In the genomic region with DNA sequence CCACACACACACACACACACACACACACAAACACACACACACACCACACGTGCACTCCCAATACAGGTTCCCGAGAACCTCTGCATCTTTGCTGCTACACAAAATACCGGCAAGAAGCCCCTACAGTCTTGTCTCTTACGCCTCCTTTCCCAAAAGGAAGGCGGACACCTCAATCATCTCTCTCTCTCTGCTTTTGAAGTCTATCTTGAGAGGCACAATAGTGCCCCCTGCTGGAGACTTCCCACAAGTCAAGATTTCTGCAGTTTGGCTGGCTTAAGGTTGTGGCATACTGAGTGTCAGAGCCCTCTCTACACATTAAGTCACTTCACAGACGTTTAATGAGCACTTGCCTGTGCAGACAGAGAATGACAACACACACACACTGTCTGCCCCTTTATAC, we compare ENCODE assay signal across 8 mouse cellular contexts. TPM values are rescaled to one million over a fixed set of nuclear protein-coding genes. Genes with fewer than 3 reads are reported as not detected.
DNase-seq lines count a peak whose midpoint lies in the region; ATAC-seq and TF ChIP-seq lines count a peak whose summit lies in the region.

No protein-coding gene starts in this region.

- peak; percentile 98 for DNase-seq in 3T3-L1 (ENCODE audit: low read depth, low spot score)
- DNase-seq in adrenal gland, adult 18-20 months (ENCODE audit: low spot score in 2 of 2), result peak; percentile 82 to 88
- peak; percentile 81 for DNase-seq in embryo, embryonic 11.5 days (ENCODE audit: low read depth, low spot score)
- peak; percentile 61 to 77 for DNase-seq in gastrocnemius, postnatal 4 days (ENCODE audit: low spot score in 2 of 2)
- peak; percentile 63 to 90 for DNase-seq in kidney, adult 8-10 months
- peak; percentile 81 for DNase-seq in limb, embryonic 14.5 days (ENCODE audit: low spot score)
- peak; percentile 89 for DNase-seq in naive thymus-derived CD4-positive, alpha-beta T cell, adult 2 months (ENCODE audit: low read depth)

- H3K27me3 ChIP-seq in limb, embryonic 14.5 days (ENCODE audit: control insufficient read depth, insufficient read depth, low read length), result no peaks in the 10 kb centered on the region
- no peaks in the 10 kb centered on the region for H3K27me3 ChIP-seq in stomach, embryonic 16.5 days (ENCODE audit: control insufficient read depth, insufficient read depth, low read length)

- 5% methylated on average over 6 of the region's 6 CpGs for WGBS in limb, embryonic 14.5 days
- WGBS in stomach, embryonic 16.5 days, result 7% methylated on average over 6 of the region's 6 CpGs

- no peak overlapping the region for H3K9ac ChIP-seq in limb, embryonic 14.5 days (ENCODE audit: low read depth, low read length, severe bottlenecking)
- no peak overlapping the region for H3K9ac ChIP-seq in stomach, embryonic 16.5 days (ENCODE audit: low read length)

- no peaks in the 10 kb centered on the region for H3K4me1 ChIP-seq in limb, embryonic 14.5 days (ENCODE audit: control insufficient read depth, insufficient read depth, low read length)
- H3K4me1 ChIP-seq in stomach, embryonic 16.5 days (ENCODE audit: control insufficient read depth, insufficient read depth, low read length), result no peaks in the 10 kb centered on the region

- TF ChIP-seq POLR2A in limb, embryonic 14.5 days (IDR thresholded peaks at IDR 0.05; ENCODE audit: borderline replicate concordance, extremely low read depth, insufficient read depth, insufficient read length), result no peak

- no peaks in the 10 kb centered on the region for H3K9me3 ChIP-seq in limb, embryonic 14.5 days (ENCODE audit: control insufficient read depth, low read length)
- H3K9me3 ChIP-seq in stomach, embryonic 16.5 days (replicated peaks; ENCODE audit: control insufficient read depth, low read length), result no peaks in the 10 kb centered on the region

- H3K4me3 ChIP-seq in limb, embryonic 14.5 days (replicated peaks; ENCODE audit: low read length), result no peak overlapping the region
- no peak overlapping the region for H3K4me3 ChIP-seq in stomach, embryonic 16.5 days (replicated peaks; ENCODE audit: low read length)

- no peaks in the 10 kb centered on the region for H3K36me3 ChIP-seq in limb, embryonic 14.5 days (ENCODE audit: control insufficient read depth, insufficient read depth, low read length)
- H3K36me3 ChIP-seq in stomach, embryonic 16.5 days (ENCODE audit: control insufficient read depth, insufficient read depth, low read length), result peaks cover 6% of the 10 kb centered on the region; the same call in 1 of the 2 replicates

- 0 out of 2 replicates have a peak, but pooled peaks have one; percentile 20 for ATAC-seq in limb, embryonic 14.5 days (ENCODE audit: low FRiP score, low read depth)
- ATAC-seq in stomach, embryonic 16.5 days (ENCODE audit: insufficient read depth, low FRiP score), result no peak

- H3K4me2 ChIP-seq in limb, embryonic 14.5 days (replicated peaks; ENCODE audit: low read depth, low read length, severe bottlenecking), result no peak overlapping the region
- H3K4me2 ChIP-seq in stomach, embryonic 16.5 days (ENCODE audit: low read depth, low read length), result peak overlapping the region; percentile 28; the same call in 1 of the 2 replicates

- no peak overlapping the region for H3K27ac ChIP-seq in limb, embryonic 14.5 days (replicated peaks; ENCODE audit: low read depth, low read length)
- H3K27ac ChIP-seq in stomach, embryonic 16.5 days (ENCODE audit: low read length), result no peak overlapping the region

RNA-seq across cellular contexts. Expression of a gene that starts 9.0 kb away (rescaled TPM):
- 10 to 100 TPM; 39.1 to 42.2 TPM for total RNA-seq in adrenal gland, adult 18-20 months (2021)
- 10 to 100 TPM; 13.6 to 13.8 TPM for total RNA-seq in gastrocnemius, postnatal 4 days (2021)
- 3.1 and 4.0 TPM in 2 replicates for polyA plus RNA-seq in limb, embryonic 14.5 days (2012; rRNA removed)
- 9.1 and 9.5 TPM in 2 replicates for polyA plus RNA-seq in limb, embryonic 14.5 days (2014; fragmentation: Nextera tagmentation; extraction: Ambion mirVana)
- 8.1 and 9.3 TPM in 2 replicates for polyA plus RNA-seq in stomach, embryonic 16.5 days (2015; fragmentation: Nextera tagmentation; extraction: Ambion mirVana)

RNA-seq across cellular contexts. Expression of a gene that starts 35.0 kb away (rescaled TPM):
- 10 to 100 TPM in 1 of 2 experiments, 1 to 10 TPM in 1; 3.3 to 17.1 TPM for total RNA-seq in adrenal gland, adult 18-20 months (2021)
- total RNA-seq in gastrocnemius, postnatal 4 days (2021), result 1 to 10 TPM; 3.6 to 4.9 TPM
- 3.9 and 4.5 TPM in 2 replicates for polyA plus RNA-seq in limb, embryonic 14.5 days (2012; rRNA removed)
- polyA plus RNA-seq in limb, embryonic 14.5 days (2014; fragmentation: Nextera tagmentation; extraction: Ambion mirVana), result 0.40 and 0.48 TPM in 2 replicates
- 0.24 and 0.45 TPM in 2 replicates for polyA plus RNA-seq in stomach, embryonic 16.5 days (2015; fragmentation: Nextera tagmentation; extraction: Ambion mirVana)

RNA-seq across cellular contexts. Expression of a gene that starts 42.1 kb away (rescaled TPM):
- total RNA-seq in adrenal gland, adult 18-20 months (2021), result not detected
- not detected for total RNA-seq in gastrocnemius, postnatal 4 days (2021)
- not detected in 2 replicates for polyA plus RNA-seq in limb, embryonic 14.5 days (2012; rRNA removed)
- not detected in 2 replicates for polyA plus RNA-seq in limb, embryonic 14.5 days (2014; fragmentation: Nextera tagmentation; extraction: Ambion mirVana)
- polyA plus RNA-seq in stomach, embryonic 16.5 days (2015; fragmentation: Nextera tagmentation; extraction: Ambion mirVana), result 0.15 TPM in 1 of 2 replicates, not detected in the other
